Mouse (Mus musculus) midbrain, embryonic 10.5 days (tissue): ENCODE data around the gene Arhgef1. TPM values are rescaled to one million over a fixed set of nuclear protein-coding genes. Genes with fewer than 3 reads are reported as not detected.
A peak's percentile ranks its signal among the peaks of the same experiment; 100 is the strongest.

Experiments used
- DNase-seq: peaks from one replicate; pipeline ENCODE4 v3.0.0-alpha.2; 2017; ENCODE audit warnings: low spot score
- H3K27ac ChIP-seq: fragments of 300-500 bp; sonication (generic); replicated peaks from 2 replicates; pipeline ENCODE4 v1.5.1; 2016; ENCODE audit warnings: mild to moderate bottlenecking
- H3K27me3 ChIP-seq: fragments of 300-500 bp; sonication (generic); 2 replicates; pipeline ENCODE4 v1.6.1; 2016; ENCODE audit warnings: low read depth, mild to moderate bottlenecking; ENCODE audit not compliant: poor library complexity, severe bottlenecking
- H3K36me3 ChIP-seq: fragments of 300-500 bp; sonication (generic); 2 replicates; pipeline ENCODE4 v1.6.1; 2016; ENCODE audit warnings: mild to moderate bottlenecking, moderate library complexity
- H3K4me1 ChIP-seq: fragments of 300-500 bp; sonication (generic); 2 replicates; pipeline ENCODE4 v1.6.1; 2016
- H3K4me3 ChIP-seq: fragments of 300-500 bp; sonication (generic); 2 replicates; pipeline ENCODE4 v1.5.1; 2016; ENCODE audit warnings: mild to moderate bottlenecking, moderate library complexity
- H3K9me3 ChIP-seq: fragments of 300-500 bp; sonication (generic); replicated peaks from 2 replicates; pipeline ENCODE4 v1.6.1; 2016; ENCODE audit warnings: mild to moderate bottlenecking
- WGBS: fragments of 180-500 bp; shearing (Covaris S2); methylation state at CpG from one replicate; pipeline ENCODE4 v1.1.7; 2016; 5-methylcytosine and 5-hydroxymethylcytosine counted together
- polyA plus RNA-seq: library from polyadenylated mRNA; unstranded; fragments of >200 nt; fragmentation: Nextera tagmentation; extraction: Ambion mirVana; gene quantifications from 2 replicates; pipeline ENCODE4 v1.2.1, GENCODE M21; 2016

Gene Arhgef1
- polyA plus RNA-seq, 1 experiment from 2014 or later: 62.5 TPM

GRCm38 (mm10) chr7:24964288-24964687 lies 61.6 kb downstream of the Arhgef1 start:
- Histone ChIP-seq H3K4me1 (peaks cover 11% of the 10 kb centered on the region), H3K4me3 (no peak overlapping the region), H3K9me3 (no peaks in the 10 kb centered on the region; the same call in 1 of the 2 replicates), H3K36me3 (no peaks in the 10 kb centered on the region), H3K27me3 (no peaks in the 10 kb centered on the region), H3K27ac (no peak overlapping the region)
- 77% methylated on average over 2 of the region's 2 CpGs for WGBS
- DNase-seq: no peak

- Histone ChIP-seq H3K27me3 (no peaks in the 10 kb centered on the region), H3K36me3 (no peaks in the 10 kb centered on the region), H3K9me3 (no peaks in the 10 kb centered on the region; the same call in 1 of the 2 replicates), H3K27ac (no peak overlapping the region), H3K4me1 (peaks cover 11% of the 10 kb centered on the region), H3K4me3 (no peak overlapping the region)
- peak; percentile 87 for DNase-seq
- 16% methylated on average over 5 of the region's 5 CpGs for WGBS
These were observed 62.3 kb downstream of the Arhgef1 start for GRCm38 (mm10) chr7:24964897-24965535.

- H3K27ac ChIP-seq: no peak overlapping the region
- H3K4me3 ChIP-seq: no peak overlapping the region
- peaks cover 29% of the 10 kb centered on the region for H3K4me1 ChIP-seq
- H3K9me3 ChIP-seq: no peaks in the 10 kb centered on the region
- no peaks in the 10 kb centered on the region for H3K27me3 ChIP-seq
- no peaks in the 10 kb centered on the region for H3K36me3 ChIP-seq
- no peak for DNase-seq
- WGBS: 84% methylated on average over 8 of the region's 8 CpGs
These were observed 65.3 kb downstream of the Arhgef1 start for GRCm38 (mm10) chr7:24967966-24968365.

- WGBS: 72% methylated on average over 6 of the region's 6 CpGs
- H3K9me3 ChIP-seq: no peaks in the 10 kb centered on the region
- H3K27ac ChIP-seq: no peak overlapping the region
- H3K4me1 ChIP-seq: peaks cover 29% of the 10 kb centered on the region
- no peak overlapping the region for H3K4me3 ChIP-seq
- DNase-seq: no peak
- no peaks in the 10 kb centered on the region for H3K36me3 ChIP-seq
- no peaks in the 10 kb centered on the region for H3K27me3 ChIP-seq
These were observed 65.8 kb downstream of the Arhgef1 start for GRCm38 (mm10) chr7:24968463-24968862.

- 84% methylated on average over 12 of the region's 12 CpGs for WGBS
- peaks cover 25% of the 10 kb centered on the region for H3K4me1 ChIP-seq
- DNase-seq: no peak
- no peaks in the 10 kb centered on the region for H3K27me3 ChIP-seq
- H3K36me3 ChIP-seq: no peaks in the 10 kb centered on the region
- no peaks in the 10 kb centered on the region for H3K9me3 ChIP-seq
- no peak overlapping the region for H3K4me3 ChIP-seq
- no peak overlapping the region for H3K27ac ChIP-seq
These were observed 67.1 kb downstream of the Arhgef1 start for GRCm38 (mm10) chr7:24969805-24970204.

- 91% methylated on average over 3 of the region's 3 CpGs for WGBS
- Histone ChIP-seq H3K4me3 (no peak overlapping the region), H3K4me1 (peaks cover 20% of the 10 kb centered on the region), H3K27ac (no peak overlapping the region), H3K9me3 (no peaks in the 10 kb centered on the region), H3K36me3 (no peaks in the 10 kb centered on the region), H3K27me3 (no peaks in the 10 kb centered on the region)
- no peak for DNase-seq
These were observed 67.6 kb downstream of the Arhgef1 start for GRCm38 (mm10) chr7:24970341-24970740.

GRCm38 (mm10) chr7:24971261-24971971 lies 68.7 kb downstream of the Arhgef1 start:
- H3K4me3 ChIP-seq: peak overlapping the region; percentile 83
- DNase-seq: peak; percentile 70
- no peaks in the 10 kb centered on the region for H3K9me3 ChIP-seq
- H3K4me1 ChIP-seq: peaks cover 18% of the 10 kb centered on the region
- H3K36me3 ChIP-seq: no peaks in the 10 kb centered on the region
- no peaks in the 10 kb centered on the region for H3K27me3 ChIP-seq
- peak overlapping the region; percentile 82 for H3K27ac ChIP-seq
- 5% methylated on average over 19 of the region's 19 CpGs for WGBS

- Histone ChIP-seq H3K4me3 (peak within 1 kb of the TSS; percentile 83), H3K27ac (peak within 1 kb of the TSS; percentile 82), H3K9me3 (no peaks in the 10 kb centered on the region), H3K36me3 (no peaks in the 10 kb centered on the region), H3K4me1 (peaks cover 18% of the 10 kb centered on the region), H3K27me3 (no peaks in the 10 kb centered on the region)
- under 1% methylated on average over 45 of the region's 45 CpGs for WGBS
- peak; percentile 88 for DNase-seq
These were observed 69.5 kb downstream of the Arhgef1 start, which contains the start of gene Rabac1 for GRCm38 (mm10) chr7:24971972-24972893. Gene Rabac1 (minus strand): TSS chr7:24972754.

- WGBS: 84% methylated on average over 4 of the region's 4 CpGs
- H3K9me3 ChIP-seq: no peaks in the 10 kb centered on the region
- H3K4me3 ChIP-seq: no peak overlapping the region
- DNase-seq: no peak
- H3K36me3 ChIP-seq: no peaks in the 10 kb centered on the region
- H3K27ac ChIP-seq: no peak overlapping the region
- H3K4me1 ChIP-seq: peaks cover 18% of the 10 kb centered on the region
- H3K27me3 ChIP-seq: no peaks in the 10 kb centered on the region
These were observed 70.5 kb downstream of the Arhgef1 start for GRCm38 (mm10) chr7:24973208-24973607.

- H3K4me3 ChIP-seq: no peak overlapping the region
- 76% methylated on average over 5 of the region's 5 CpGs for WGBS
- H3K4me1 ChIP-seq: peaks cover 18% of the 10 kb centered on the region
- 0 out of 2 replicates have a peak, but pooled peaks cover under 1% of the 10 kb centered on the region for H3K36me3 ChIP-seq
- H3K27ac ChIP-seq: no peak overlapping the region
- no peaks in the 10 kb centered on the region for H3K9me3 ChIP-seq
- no peak for DNase-seq
- no peaks in the 10 kb centered on the region for H3K27me3 ChIP-seq
These were observed 71.2 kb downstream of the Arhgef1 start for GRCm38 (mm10) chr7:24973902-24974301.

- no peaks in the 10 kb centered on the region for H3K9me3 ChIP-seq
- H3K27me3 ChIP-seq: no peaks in the 10 kb centered on the region
- WGBS: 36% methylated on average over 9 of the region's 9 CpGs
- H3K4me1 ChIP-seq: peaks cover 18% of the 10 kb centered on the region
- no peak overlapping the region for H3K27ac ChIP-seq
- peak; percentile 45 for DNase-seq
- H3K36me3 ChIP-seq: peaks cover 7% of the 10 kb centered on the region; the same call in 1 of the 2 replicates
- no peak overlapping the region for H3K4me3 ChIP-seq
These were observed 72.3 kb downstream of the Arhgef1 start for GRCm38 (mm10) chr7:24974893-24975595.
